Mouse (Mus musculus): Measurements from ENCODE around the gene Kpna7. TPM values are rescaled to one million over a fixed set of nuclear protein-coding genes. Genes with fewer than 3 reads are reported as not detected.
"Not testable (repeated sequence)": the region's sequence is repeated elsewhere in the genome, so short reads cannot be mapped to it uniquely, and the experiment has no call there.

Gene Kpna7
- polyA plus RNA-seq, 1 experiment from 2014 or later, result not detected

GRCm38 (mm10) chr5:145058722-145059121 lies 25.1 kb downstream of the Kpna7 start:
- H3K27ac ChIP-seq (ENCODE audit: low read depth), result no peak overlapping the region
- H3K4me2 ChIP-seq, result no peak overlapping the region
- no peaks in the 10 kb centered on the region for H3K4me1 ChIP-seq (ENCODE audit: insufficient read depth)
- H3K9me3 ChIP-seq (ENCODE audit: low read depth, low read length), result no peaks in the 10 kb centered on the region
- H3K27me3 ChIP-seq (ENCODE audit: insufficient read depth, low read length), result no peaks in the 10 kb centered on the region
- no peak for TF ChIP-seq CTCF (IDR thresholded peaks at IDR 0.05; ENCODE audit: low read depth)
- no peak for ATAC-seq (ENCODE audit: insufficient read depth)
- DNase-seq, result no peak
- WGBS, result 91% methylated on average over 7 of the region's 7 CpGs
- H3K4me3 ChIP-seq (ENCODE audit: low read depth, low read length), result no peak overlapping the region
- H3K36me3 ChIP-seq (ENCODE audit: insufficient read depth), result no peaks in the 10 kb centered on the region
- no peak overlapping the region for H3K9ac ChIP-seq

GRCm38 (mm10) chr5:145057907-145058306 lies 25.9 kb downstream of the Kpna7 start:
- H3K4me1 ChIP-seq (ENCODE audit: insufficient read depth), result no peaks in the 10 kb centered on the region
- 73% methylated on average over 8 of the region's 8 CpGs for WGBS
- ATAC-seq (ENCODE audit: insufficient read depth) (no peak), DNase-seq (no peak)
- no peaks in the 10 kb centered on the region for H3K36me3 ChIP-seq (ENCODE audit: insufficient read depth)
- no peak overlapping the region for H3K9ac ChIP-seq
- H3K9me3 ChIP-seq (ENCODE audit: low read depth, low read length), result no peaks in the 10 kb centered on the region
- H3K27ac ChIP-seq (ENCODE audit: low read depth), result no peak overlapping the region
- H3K27me3 ChIP-seq (ENCODE audit: insufficient read depth, low read length), result no peaks in the 10 kb centered on the region
- no peak overlapping the region for H3K4me2 ChIP-seq
- H3K4me3 ChIP-seq (ENCODE audit: low read depth, low read length), result no peak overlapping the region
- TF ChIP-seq CTCF (IDR thresholded peaks at IDR 0.05; ENCODE audit: low read depth), result no peak

GRCm38 (mm10) chr5:145054187-145054586 lies 29.6 kb downstream of the Kpna7 start:
- H3K9me3 ChIP-seq (ENCODE audit: low read depth, low read length); H3K4me2 ChIP-seq; H3K4me3 ChIP-seq (ENCODE audit: low read depth, low read length); ATAC-seq (ENCODE audit: insufficient read depth); H3K9ac ChIP-seq; H3K27me3 ChIP-seq (ENCODE audit: insufficient read depth, low read length); H3K4me1 ChIP-seq (ENCODE audit: insufficient read depth); DNase-seq; H3K36me3 ChIP-seq (ENCODE audit: insufficient read depth); H3K27ac ChIP-seq (ENCODE audit: low read depth): not testable (repeated sequence)
- 33% methylated on average over 3 of the region's 3 CpGs for WGBS

GRCm38 (mm10) chr5:145042690-145043089 lies 41.1 kb downstream of the Kpna7 start, which contains the start of gene 1700018F24Rik:
TSS of gene 1700018F24Rik (plus strand) at chr5:145042990.
- not testable (repeated sequence) for H3K4me1 ChIP-seq (ENCODE audit: insufficient read depth); H3K27me3 ChIP-seq (ENCODE audit: insufficient read depth, low read length); H3K36me3 ChIP-seq (ENCODE audit: insufficient read depth); DNase-seq; H3K9ac ChIP-seq; H3K27ac ChIP-seq (ENCODE audit: low read depth); H3K4me2 ChIP-seq; ATAC-seq (ENCODE audit: insufficient read depth); H3K4me3 ChIP-seq (ENCODE audit: low read depth, low read length); H3K9me3 ChIP-seq (ENCODE audit: low read depth, low read length)
- 57% methylated on average over 3 of the region's 3 CpGs for WGBS

GRCm38 (mm10) chr5:145041628-145042027 lies 42.2 kb downstream of the Kpna7 start:
- Histone ChIP-seq H3K36me3 (ENCODE audit: insufficient read depth) (no peaks in the 10 kb centered on the region), H3K4me3 (ENCODE audit: low read depth, low read length) (no peak overlapping the region), H3K27ac (ENCODE audit: low read depth) (no peak overlapping the region), H3K9me3 (ENCODE audit: low read depth, low read length) (no peaks in the 10 kb centered on the region), H3K4me1 (ENCODE audit: insufficient read depth) (no peaks in the 10 kb centered on the region), H3K27me3 (ENCODE audit: insufficient read depth, low read length) (no peaks in the 10 kb centered on the region), H3K4me2 (no peak overlapping the region), H3K9ac (no peak overlapping the region)
- 44% methylated on average over 4 of the region's 4 CpGs for WGBS
- ATAC-seq (ENCODE audit: insufficient read depth) (no peak), DNase-seq (peak; percentile 44)
- peak; percentile 52 for TF ChIP-seq CTCF (IDR thresholded peaks at IDR 0.05; ENCODE audit: low read depth)

- ATAC-seq (ENCODE audit: insufficient read depth); DNase-seq; H3K4me1 ChIP-seq (ENCODE audit: insufficient read depth); H3K9me3 ChIP-seq (ENCODE audit: low read depth, low read length); H3K4me3 ChIP-seq (ENCODE audit: low read depth, low read length); H3K4me2 ChIP-seq; H3K36me3 ChIP-seq (ENCODE audit: insufficient read depth); H3K9ac ChIP-seq; H3K27me3 ChIP-seq (ENCODE audit: insufficient read depth, low read length); H3K27ac ChIP-seq (ENCODE audit: low read depth): not testable (repeated sequence)
- 54% methylated on average over 5 of the region's 5 CpGs for WGBS
Observed at GRCm38 (mm10) chr5:145032391-145032790, 51.4 kb downstream of the Kpna7 start, which contains the start of gene Gm4871. TSS of gene Gm4871 (minus strand) at chr5:145032754.

GRCm38 (mm10) chr5:145030476-145030875 lies 53.4 kb downstream of the Kpna7 start:
- not testable (repeated sequence) for H3K27me3 ChIP-seq (ENCODE audit: insufficient read depth, low read length); H3K4me1 ChIP-seq (ENCODE audit: insufficient read depth); H3K9me3 ChIP-seq (ENCODE audit: low read depth, low read length); ATAC-seq (ENCODE audit: insufficient read depth); H3K27ac ChIP-seq (ENCODE audit: low read depth); H3K4me2 ChIP-seq; H3K9ac ChIP-seq; H3K36me3 ChIP-seq (ENCODE audit: insufficient read depth); H3K4me3 ChIP-seq (ENCODE audit: low read depth, low read length); DNase-seq
- WGBS, result 68% methylated on average over 1 of the region's 1 CpGs

- H3K4me3 ChIP-seq (ENCODE audit: low read depth, low read length); H3K4me2 ChIP-seq; H3K4me1 ChIP-seq (ENCODE audit: insufficient read depth); H3K27ac ChIP-seq (ENCODE audit: low read depth); H3K36me3 ChIP-seq (ENCODE audit: insufficient read depth); H3K9me3 ChIP-seq (ENCODE audit: low read depth, low read length); ATAC-seq (ENCODE audit: insufficient read depth); H3K9ac ChIP-seq; DNase-seq; H3K27me3 ChIP-seq (ENCODE audit: insufficient read depth, low read length): not testable (repeated sequence)
- 23% methylated on average over 1 of the region's 1 CpGs for WGBS
Observed at GRCm38 (mm10) chr5:145020712-145021111, 63.1 kb downstream of the Kpna7 start.

- H3K27me3 ChIP-seq (ENCODE audit: insufficient read depth, low read length); H3K36me3 ChIP-seq (ENCODE audit: insufficient read depth); ATAC-seq (ENCODE audit: insufficient read depth); H3K4me1 ChIP-seq (ENCODE audit: insufficient read depth); H3K9ac ChIP-seq; H3K4me3 ChIP-seq (ENCODE audit: low read depth, low read length); H3K9me3 ChIP-seq (ENCODE audit: low read depth, low read length); H3K27ac ChIP-seq (ENCODE audit: low read depth); H3K4me2 ChIP-seq; DNase-seq: not testable (repeated sequence)
- 16% methylated on average over 1 of the region's 1 CpGs for WGBS
Observed at GRCm38 (mm10) chr5:145020254-145020653, 63.6 kb downstream of the Kpna7 start.
